Mouse (Mus musculus): Measurements from ENCODE around the gene Pdlim7. TPM values are rescaled to one million over a fixed set of nuclear protein-coding genes. Genes with fewer than 3 reads are reported as not detected.

The Pdlim7 gene
- polyA plus RNA-seq, 1 experiment, result 78.9 TPM

GRCm38 (mm10) chr13:55527212-55527611, 13.7 kb upstream of the Pdlim7 start:
- no peak for TF ChIP-seq GATA1 (IDR thresholded peaks at IDR 0.05; ENCODE audit: low read length)

DNA sequence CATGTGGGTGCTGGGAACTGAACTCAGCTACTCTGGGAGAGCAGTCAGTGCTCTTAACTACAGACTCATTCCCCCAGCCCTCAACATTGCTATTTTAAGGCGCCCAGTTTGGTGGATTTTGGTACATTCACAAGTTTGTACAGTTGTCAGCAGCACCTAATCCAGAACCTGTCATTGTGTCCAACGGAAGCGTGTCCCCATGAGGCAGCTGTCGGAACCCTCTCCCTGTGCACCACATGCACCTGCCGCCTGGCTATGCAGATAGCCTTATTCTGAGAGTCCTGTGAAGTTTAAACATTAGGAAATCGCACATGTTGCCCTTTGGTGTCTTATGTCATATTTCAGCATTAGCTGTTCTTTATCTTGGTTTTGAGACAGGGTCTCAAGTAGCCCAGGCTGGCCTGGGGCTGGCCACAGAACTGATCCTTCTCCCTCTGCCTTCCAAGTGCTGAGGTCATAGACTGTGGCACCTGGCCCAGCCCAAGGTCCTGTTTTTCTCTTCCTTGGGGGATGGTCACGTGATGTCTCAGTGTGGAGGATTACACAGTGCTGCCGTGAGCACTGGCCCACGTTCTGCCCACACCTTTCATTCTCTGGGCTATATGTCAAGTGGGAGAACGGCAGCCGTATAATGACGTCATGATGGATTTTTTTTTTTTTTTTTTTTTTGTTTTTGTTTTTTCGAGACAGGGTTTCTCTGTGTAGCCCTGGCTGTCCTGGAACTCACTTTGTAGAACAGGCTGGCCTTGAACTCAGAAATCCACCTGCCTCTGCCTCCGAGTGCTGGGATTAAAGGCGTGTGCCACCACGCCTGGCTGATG, 12.5 kb upstream of the Pdlim7 start:
- no peak for TF ChIP-seq GATA1 (IDR thresholded peaks at IDR 0.05; ENCODE audit: low read length)

- no peak for TF ChIP-seq GATA1 (IDR thresholded peaks at IDR 0.05; ENCODE audit: low read length)
Observed at GRCm38 (mm10) chr13:55523951-55524600, 10.6 kb upstream of the Pdlim7 start.

GRCm38 (mm10) chr13:55523278-55523677, 9.8 kb upstream of the Pdlim7 start:
- TF ChIP-seq GATA1 (IDR thresholded peaks at IDR 0.05; ENCODE audit: low read length), result no peak

DNA sequence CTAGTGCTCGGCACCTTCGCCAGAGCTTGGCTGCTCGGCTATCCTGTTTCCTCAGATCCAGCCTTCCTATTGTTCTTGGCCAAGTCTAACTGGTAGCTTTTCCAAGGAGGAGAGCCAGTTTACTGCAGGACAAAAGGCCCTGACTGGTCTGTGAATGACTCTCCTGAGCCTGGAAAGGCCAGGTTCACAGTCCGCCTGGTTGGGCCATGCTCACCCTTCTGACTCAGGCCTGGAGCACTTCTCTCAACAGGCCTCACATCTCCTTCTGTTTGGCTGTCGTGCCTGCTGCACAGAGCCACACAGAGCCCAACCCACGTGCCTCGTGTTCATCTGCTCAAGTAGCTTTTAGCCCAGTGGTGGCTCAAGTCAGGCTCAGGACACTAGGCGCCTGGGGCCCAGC, 9.3 kb upstream of the Pdlim7 start:
- TF ChIP-seq GATA1 (IDR thresholded peaks at IDR 0.05; ENCODE audit: low read length), result no peak

DNA sequence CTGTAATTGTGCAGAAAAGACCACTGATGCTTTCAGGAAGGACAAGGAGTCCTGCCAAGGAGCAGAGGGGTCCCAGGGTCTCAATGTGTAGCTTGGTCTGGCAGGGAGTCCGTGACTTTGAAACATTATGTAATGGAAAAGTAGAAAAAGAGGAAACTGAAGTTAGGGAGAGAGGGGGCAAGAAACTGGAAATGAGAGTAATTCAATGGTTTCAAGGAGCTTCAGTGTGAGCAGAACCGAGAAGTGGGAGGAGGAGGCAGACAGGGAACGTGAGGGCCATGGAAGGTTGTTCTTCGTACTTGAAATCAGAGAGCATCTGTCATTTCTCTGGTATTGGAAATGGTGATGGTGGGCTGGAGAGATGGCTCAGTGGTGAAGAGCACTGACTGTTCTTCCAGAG, 6.1 kb upstream of the Pdlim7 start:
- no peak for TF ChIP-seq GATA1 (IDR thresholded peaks at IDR 0.05; ENCODE audit: low read length)

DNA sequence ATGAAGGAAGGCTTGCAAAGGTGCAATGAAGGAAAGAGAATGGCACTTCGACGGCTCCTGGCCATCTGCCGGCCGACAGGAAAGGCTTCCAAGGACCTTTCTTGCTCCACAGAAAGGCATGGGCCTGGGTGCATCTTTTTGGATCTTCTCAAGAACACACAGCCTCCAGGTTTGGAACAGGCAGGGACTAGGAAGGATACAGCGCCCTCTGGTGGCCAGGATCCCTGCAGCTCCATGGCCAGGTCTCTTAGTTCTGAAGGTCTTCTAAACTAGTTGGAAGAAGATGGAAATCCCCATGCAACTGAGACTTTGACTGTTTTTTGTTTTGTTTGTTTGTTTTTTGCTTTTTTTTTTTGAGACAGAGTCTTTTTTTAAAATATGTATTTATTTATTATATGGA, 3.5 kb upstream of the Pdlim7 start:
- no peak for TF ChIP-seq GATA1 (IDR thresholded peaks at IDR 0.05; ENCODE audit: low read length)

DNA sequence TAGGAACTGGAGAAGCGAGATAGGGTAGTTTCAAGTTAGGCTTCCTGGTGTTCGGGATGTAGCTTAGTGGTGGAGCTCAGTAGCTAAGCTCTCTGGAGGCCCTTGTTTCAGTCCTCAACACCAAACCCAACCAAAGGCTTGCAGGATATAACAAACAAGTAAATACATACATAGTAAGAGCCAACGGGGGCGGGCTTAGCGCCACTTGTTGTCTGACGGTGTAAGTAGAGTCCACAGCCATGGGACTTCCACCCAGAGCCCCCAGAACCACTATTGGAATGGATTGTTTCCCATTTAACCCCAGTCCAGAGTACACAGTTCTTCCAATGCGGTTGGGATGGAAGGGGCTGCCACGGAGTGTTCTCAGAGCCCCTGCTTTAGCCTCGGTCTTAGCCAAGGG, 352 bp upstream of the Pdlim7 start:
- no peak for TF ChIP-seq GATA1 (IDR thresholded peaks at IDR 0.05; ENCODE audit: low read length)

GRCm38 (mm10) chr13:55512379-55513031, 971 bp downstream of the Pdlim7 start:
- no peak for TF ChIP-seq GATA1 (IDR thresholded peaks at IDR 0.05; ENCODE audit: low read length)

GRCm38 (mm10) chr13:55511492-55511861, 2.0 kb downstream of the Pdlim7 start:
- no peak for TF ChIP-seq GATA1 (IDR thresholded peaks at IDR 0.05; ENCODE audit: low read length)

GRCm38 (mm10) chr13:55510668-55511491, 2.6 kb downstream of the Pdlim7 start:
- TF ChIP-seq GATA1 (IDR thresholded peaks at IDR 0.05; ENCODE audit: low read length), result no peak

DNA sequence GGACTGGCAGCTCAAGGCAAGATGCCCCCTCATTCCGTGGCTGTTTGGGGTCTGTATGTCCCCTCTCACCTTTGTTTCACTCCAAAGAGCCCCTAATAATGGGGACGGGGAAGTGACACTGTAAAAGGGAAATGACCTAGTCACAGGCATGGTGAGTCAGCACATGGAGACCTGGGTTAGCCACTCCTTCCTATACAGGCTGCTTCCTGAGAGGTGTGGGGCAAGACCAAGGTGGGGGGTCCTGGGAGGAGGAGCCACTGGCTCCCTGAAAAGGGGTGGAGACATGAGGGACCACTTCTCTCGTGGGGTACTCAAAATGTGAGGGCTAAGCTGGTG, 3.2 kb downstream of the Pdlim7 start:
- TF ChIP-seq GATA1 (IDR thresholded peaks at IDR 0.05; ENCODE audit: low read length), result no peak

GRCm38 (mm10) chr13:55508531-55508930, 4.9 kb downstream of the Pdlim7 start:
- no peak for TF ChIP-seq GATA1 (IDR thresholded peaks at IDR 0.05; ENCODE audit: low read length)

DNA sequence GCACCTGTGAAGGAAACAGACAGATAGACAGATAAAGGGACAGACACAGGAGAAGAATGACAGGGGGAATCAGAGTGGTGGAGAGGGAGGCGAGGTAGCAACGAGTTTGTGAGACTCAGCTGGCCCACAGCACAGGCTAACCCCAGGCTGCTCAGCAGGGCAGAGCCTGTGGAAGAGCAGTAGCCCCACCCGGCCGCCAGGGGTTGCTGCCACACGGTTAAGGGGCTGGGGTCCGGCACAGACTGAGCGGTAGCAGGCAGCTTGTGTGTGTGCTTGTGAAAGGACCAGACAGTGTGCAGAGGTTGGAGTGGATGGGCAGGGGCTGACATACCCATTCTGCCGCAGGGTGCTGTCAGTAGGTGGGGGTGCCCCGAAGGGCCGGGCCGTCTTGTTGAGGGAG, 5.6 kb downstream of the Pdlim7 start:
- no peak for TF ChIP-seq GATA1 (IDR thresholded peaks at IDR 0.05; ENCODE audit: low read length)

- TF ChIP-seq GATA1 (IDR thresholded peaks at IDR 0.05; ENCODE audit: low read length), result no peak
Observed at GRCm38 (mm10) chr13:55506697-55507096, 6.8 kb downstream of the Pdlim7 start.

GRCm38 (mm10) chr13:55505810-55506209, 7.7 kb downstream of the Pdlim7 start:
- no peak for TF ChIP-seq GATA1 (IDR thresholded peaks at IDR 0.05; ENCODE audit: low read length)

All from G1E-ER4 (cell line).